Mouse (Mus musculus) bone marrow macrophage, adult 2 months (primary cell): ENCODE results near the gene Rnf115.

Source experiments
- CTCF ChIP-seq: IDR thresholded peaks from 2 replicates; pipeline ENCODE4 v1.5.1; 2012; ENCODE audit warnings: low read depth, mild to moderate bottlenecking, low read length, moderate library complexity
- POLR2A ChIP-seq: IDR thresholded peaks from 2 replicates; pipeline ENCODE4 v1.6.1; 2012; ENCODE audit warnings: mild to moderate bottlenecking, low read depth, low read length, borderline replicate concordance

DNA sequence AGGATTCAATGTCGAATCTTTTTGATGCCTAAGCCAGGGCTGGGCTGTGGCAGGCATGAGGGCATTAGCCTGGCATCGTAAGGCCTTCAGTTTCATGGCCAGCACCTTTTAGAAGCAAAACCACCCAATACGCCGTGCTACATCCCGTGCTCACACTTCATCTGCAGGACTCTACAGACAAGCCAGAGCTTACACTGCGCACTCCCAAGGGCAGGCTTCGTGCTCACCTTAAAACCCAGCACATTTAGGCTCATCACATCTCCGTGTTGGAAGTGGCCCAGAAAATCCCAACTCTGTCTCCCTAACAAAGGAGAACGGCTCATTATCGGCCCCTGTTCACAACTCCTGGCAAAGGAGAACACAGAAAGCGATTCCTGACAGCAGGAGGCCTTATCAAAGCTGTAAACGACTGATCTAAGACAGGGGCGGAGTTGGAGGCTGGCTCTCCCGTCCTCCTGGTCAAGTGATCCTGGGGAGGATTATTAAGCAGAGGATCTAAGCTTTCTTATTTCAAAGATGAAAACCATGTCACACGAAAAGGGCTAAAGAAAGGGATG, 100.9 kb downstream of the Rnf115 start:
- TF ChIP-seq CTCF (no peak), POLR2A (no peak)
